Mouse (Mus musculus) ES-E14 (cell line): Measurements from ENCODE around the gene Gsdme.

ENCODE experiments used
- MAFK ChIP-seq: IDR thresholded peaks from 2 replicates; pipeline ENCODE4 v1.6.1; 2014; ENCODE audit warnings: mild to moderate bottlenecking, low read depth, low read length, inconsistent platforms; ENCODE audit not compliant: insufficient read depth
- ZC3H11A ChIP-seq: IDR thresholded peaks from 2 replicates; pipeline ENCODE4 v1.6.1; 2012; ENCODE audit warnings: low read depth, mild to moderate bottlenecking, inconsistent platforms, low read length, borderline replicate concordance

- TF ChIP-seq ZC3H11A (no peak), MAFK (no peak)
These were observed 31.5 kb upstream of the Gsdme start for GRCm38 (mm10) chr6:50295136-50295535.
